Mouse (Mus musculus) forebrain, embryonic 11.5 days (tissue): ENCODE measurements at regions not wholly inside any gene's neighbourhood (a gene's known extent, or its start where the extent isn't known, plus 50 kb on each side); places are given as distances from the start of the nearest gene placed in this dataset.
"Not testable (repeated sequence)": the region's sequence is repeated elsewhere in the genome, so short reads cannot be mapped to it uniquely, and the experiment has no call there.

Experiments
- ATAC-seq: fragments of 200-750 bp; cut with Nextera tagmentation; replicated peaks from 2 replicates; pipeline ENCODE4 v1.8.0; 2017; ENCODE audit warnings: moderate TSS enrichment; ENCODE audit not compliant: low FRiP score
- DNase-seq: peaks from one replicate; pipeline ENCODE4 v3.0.0-alpha.2; 2017; ENCODE audit warnings: low spot score
- H3K27ac ChIP-seq: fragments of 300-500 bp; sonication (generic); 2 replicates; pipeline ENCODE4 v1.5.1; 2014; ENCODE audit warnings: low read depth, low read length
- H3K27me3 ChIP-seq: fragments of 300-500 bp; sonication (generic); 2 replicates; pipeline ENCODE4 v1.6.1; 2014; ENCODE audit warnings: mild to moderate bottlenecking, low read length, mixed read lengths; ENCODE audit not compliant: control insufficient read depth, insufficient read depth
- H3K36me3 ChIP-seq: fragments of 300-500 bp; sonication (generic); 2 replicates; pipeline ENCODE4 v1.6.1; 2014; ENCODE audit warnings: mild to moderate bottlenecking, low read length, moderate library complexity, mixed read lengths; ENCODE audit not compliant: control insufficient read depth, insufficient read depth
- H3K4me1 ChIP-seq: fragments of 300-500 bp; sonication (generic); replicated peaks from 2 replicates; pipeline ENCODE4 v1.6.1; 2014; ENCODE audit warnings: low read length, mixed read lengths; ENCODE audit not compliant: control insufficient read depth, insufficient read depth
- H3K4me2 ChIP-seq: fragments of 300-500 bp; sonication (generic); 2 replicates; pipeline ENCODE4 v1.6.1; 2014; ENCODE audit warnings: low read depth, mild to moderate bottlenecking, low read length, moderate library complexity, mixed read lengths; ENCODE audit not compliant: severe bottlenecking
- H3K4me3 ChIP-seq: fragments of 300-500 bp; sonication (generic); 2 replicates; pipeline ENCODE4 v1.5.1; 2014; ENCODE audit warnings: low read depth, low read length
- H3K9ac ChIP-seq: fragments of 300-500 bp; sonication (generic); 2 replicates; pipeline ENCODE4 v1.6.1; 2014; ENCODE audit warnings: low read length
- H3K9me3 ChIP-seq: fragments of 300-500 bp; sonication (generic); 2 replicates; pipeline ENCODE4 v1.6.1; 2016; ENCODE audit warnings: low read length, mixed read lengths; ENCODE audit not compliant: control insufficient read depth
- WGBS: fragments of 180-500 bp; shearing (Covaris S2); extraction: QIAGEN DNeasy Blood & Tissue Kit; methylation state at CpG from one replicate; pipeline ENCODE4 v1.1.7; 2014; 5-methylcytosine and 5-hydroxymethylcytosine counted together

DNA sequence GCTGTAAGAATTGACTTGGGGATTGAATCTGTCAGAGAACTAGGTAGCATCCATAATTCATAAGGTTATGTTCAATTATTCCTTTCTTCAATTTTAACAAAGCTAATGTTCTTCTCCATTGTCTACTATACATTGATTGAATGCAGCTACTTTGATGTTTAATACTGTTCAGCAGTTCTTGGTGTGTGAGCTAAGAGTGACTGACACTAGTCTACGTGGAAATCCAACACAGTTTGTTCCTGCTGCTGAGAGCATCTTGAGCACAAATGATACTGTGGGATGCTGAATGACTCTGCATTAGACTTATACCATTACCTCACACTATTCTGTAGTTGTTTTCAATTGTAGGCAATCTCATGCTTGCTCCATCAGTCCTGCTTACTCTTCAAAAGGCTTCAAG lies 249.4 kb upstream of the Akr1e1 start:
- no peaks in the 10 kb centered on the region for H3K36me3 ChIP-seq
- H3K4me2 ChIP-seq: no peak overlapping the region
- 69% methylated on average over 1 of the region's 1 CpGs for WGBS
- no peaks in the 10 kb centered on the region for H3K27me3 ChIP-seq
- no peak overlapping the region for H3K27ac ChIP-seq
- no peak overlapping the region for H3K9ac ChIP-seq
- H3K4me1 ChIP-seq: no peaks in the 10 kb centered on the region
- H3K9me3 ChIP-seq: no peaks in the 10 kb centered on the region
- ATAC-seq: no peak
- H3K4me3 ChIP-seq: no peak overlapping the region
- no peak for DNase-seq

DNA sequence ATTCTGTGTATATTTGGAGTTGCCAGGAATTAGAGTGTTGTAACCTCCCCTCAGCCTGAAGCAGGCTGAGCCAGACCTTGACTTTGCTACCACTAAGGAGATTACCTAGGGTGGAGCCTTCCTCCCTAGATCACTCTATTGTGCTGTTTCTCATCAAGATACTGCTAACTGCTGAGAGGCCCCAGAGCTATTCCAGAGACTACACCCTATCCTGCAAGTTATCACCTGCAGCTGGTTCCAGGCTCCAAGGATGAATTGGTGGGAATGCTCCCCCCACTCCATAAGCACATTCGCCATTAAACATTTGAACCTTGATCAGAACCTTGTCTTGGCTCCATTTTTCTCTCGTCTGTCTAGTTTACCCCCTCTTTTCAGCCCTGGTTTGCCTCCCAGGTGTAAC lies 230.5 kb upstream of the Akr1e1 start:
- DNase-seq, H3K27me3 ChIP-seq, H3K27ac ChIP-seq, H3K9ac ChIP-seq, H3K36me3 ChIP-seq, H3K4me1 ChIP-seq, H3K4me3 ChIP-seq, H3K4me2 ChIP-seq, ATAC-seq, H3K9me3 ChIP-seq: not testable (repeated sequence)
- WGBS: 96% methylated on average over 2 of the region's 2 CpGs

DNA sequence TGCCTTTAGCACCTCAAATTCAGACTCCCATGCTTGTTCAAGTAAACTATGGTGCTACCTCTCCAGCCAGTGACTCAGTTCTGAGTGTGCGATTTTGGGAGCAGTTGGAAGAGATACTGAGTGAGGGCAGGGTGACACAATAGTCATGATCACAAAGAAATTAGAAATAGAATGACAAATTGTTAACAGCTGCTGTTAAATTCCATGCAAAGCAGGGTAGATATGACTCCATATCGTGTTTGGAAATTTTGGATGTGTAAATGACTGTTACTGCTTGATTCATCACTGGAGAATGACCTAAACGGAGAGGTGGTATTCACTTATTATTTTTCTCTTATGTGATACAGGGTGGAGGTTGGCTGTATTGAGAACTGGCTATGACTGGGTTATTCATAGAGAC lies 217.8 kb upstream of the Akr1e1 start:
- no peak for ATAC-seq
- WGBS: 90% methylated on average over 3 of the region's 3 CpGs
- H3K36me3 ChIP-seq: no peaks in the 10 kb centered on the region

DNA sequence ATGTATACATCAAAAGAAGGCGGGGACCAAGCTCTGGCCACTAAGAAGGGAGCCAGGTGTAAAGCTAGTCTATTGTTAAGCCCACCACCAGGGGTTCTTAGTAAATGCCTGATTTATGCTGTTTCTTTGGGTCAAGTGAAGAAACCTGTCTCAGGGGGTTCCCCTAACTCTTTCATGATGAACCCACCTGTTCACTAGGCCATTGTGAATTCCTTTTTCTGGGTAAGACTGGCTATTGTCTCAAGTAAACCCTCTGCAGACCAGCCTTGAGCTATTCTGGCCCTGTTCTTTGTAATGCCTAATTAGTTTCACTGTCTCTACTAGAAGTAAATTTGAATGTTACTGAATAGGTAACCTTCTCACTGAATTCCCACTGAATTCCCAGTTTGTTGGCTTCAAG lies 216.8 kb upstream of the Akr1e1 start:
- H3K27ac ChIP-seq, ATAC-seq, H3K36me3 ChIP-seq, DNase-seq, H3K9me3 ChIP-seq, H3K9ac ChIP-seq, H3K4me1 ChIP-seq, H3K4me3 ChIP-seq, H3K4me2 ChIP-seq, H3K27me3 ChIP-seq: not testable (repeated sequence)
- WGBS: 87% methylated on average over 1 of the region's 1 CpGs

More for the DNA sequence above, 217.8 kb upstream of the Akr1e1 start:
- DNase-seq: no peak
- H3K4me1 ChIP-seq: no peaks in the 10 kb centered on the region
- H3K9me3 ChIP-seq: no peaks in the 10 kb centered on the region
- H3K4me2 ChIP-seq: no peak overlapping the region
- H3K9ac ChIP-seq: no peak overlapping the region
- no peak overlapping the region for H3K27ac ChIP-seq
- no peaks in the 10 kb centered on the region for H3K27me3 ChIP-seq
- no peak overlapping the region for H3K4me3 ChIP-seq

DNA sequence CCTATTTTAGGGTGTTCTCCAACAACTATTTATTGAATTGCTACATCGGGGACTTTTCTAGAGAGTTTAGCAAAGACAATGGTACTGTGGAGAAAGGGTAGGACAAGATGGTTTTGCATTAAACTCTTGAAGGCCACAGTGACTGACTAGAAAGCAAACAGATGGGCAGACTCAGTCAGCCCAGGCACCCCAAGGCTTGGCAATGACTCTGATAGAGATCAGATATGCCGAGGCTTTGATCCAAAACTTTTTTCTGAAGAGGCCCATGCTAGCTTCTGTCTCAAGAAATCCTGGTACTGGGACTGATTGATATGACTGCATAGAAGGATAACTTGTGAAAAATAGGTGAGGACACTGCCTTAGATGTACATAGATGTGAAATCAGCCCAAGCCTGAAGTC lies 197.9 kb upstream of the Akr1e1 start:
- H3K9me3 ChIP-seq: no peaks in the 10 kb centered on the region
- no peaks in the 10 kb centered on the region for H3K4me1 ChIP-seq
- H3K36me3 ChIP-seq: no peaks in the 10 kb centered on the region
- no peak overlapping the region for H3K9ac ChIP-seq
- no peak overlapping the region for H3K4me2 ChIP-seq
- ATAC-seq (no peak), DNase-seq (no peak)
- no peak overlapping the region for H3K4me3 ChIP-seq
- WGBS: 93% methylated on average over 2 of the region's 2 CpGs
- no peaks in the 10 kb centered on the region for H3K27me3 ChIP-seq
- H3K27ac ChIP-seq: no peak overlapping the region

DNA sequence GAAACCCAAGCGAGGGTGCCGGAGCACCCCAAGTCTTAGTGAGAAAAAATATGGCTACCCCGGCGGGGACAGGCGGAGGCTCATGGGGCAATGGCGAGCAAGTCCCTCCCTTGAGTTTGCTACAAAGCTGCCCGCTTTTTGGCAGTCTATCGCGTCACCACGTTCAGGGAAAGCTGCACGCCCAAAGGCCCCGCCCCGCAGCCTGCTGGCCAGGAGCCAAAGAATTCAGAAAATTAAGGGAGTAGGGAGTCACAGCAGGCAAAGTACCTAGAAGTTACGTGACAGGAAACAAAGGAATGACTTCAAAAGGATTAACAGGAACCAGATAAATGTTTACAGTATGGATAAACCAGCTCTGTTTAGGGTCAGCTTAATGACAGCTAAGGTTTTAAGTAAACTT lies 191.7 kb upstream of the Akr1e1 start:
- ATAC-seq (no peak), DNase-seq (no peak)
- Histone ChIP-seq H3K36me3 (no peaks in the 10 kb centered on the region), H3K9me3 (no peaks in the 10 kb centered on the region; the same call in 1 of the 2 replicates), H3K27ac (no peak overlapping the region), H3K4me1 (no peaks in the 10 kb centered on the region), H3K9ac (no peak overlapping the region), H3K27me3 (no peaks in the 10 kb centered on the region), H3K4me3 (no peak overlapping the region), H3K4me2 (no peak overlapping the region)
- WGBS: 90% methylated on average over 14 of the region's 14 CpGs

DNA sequence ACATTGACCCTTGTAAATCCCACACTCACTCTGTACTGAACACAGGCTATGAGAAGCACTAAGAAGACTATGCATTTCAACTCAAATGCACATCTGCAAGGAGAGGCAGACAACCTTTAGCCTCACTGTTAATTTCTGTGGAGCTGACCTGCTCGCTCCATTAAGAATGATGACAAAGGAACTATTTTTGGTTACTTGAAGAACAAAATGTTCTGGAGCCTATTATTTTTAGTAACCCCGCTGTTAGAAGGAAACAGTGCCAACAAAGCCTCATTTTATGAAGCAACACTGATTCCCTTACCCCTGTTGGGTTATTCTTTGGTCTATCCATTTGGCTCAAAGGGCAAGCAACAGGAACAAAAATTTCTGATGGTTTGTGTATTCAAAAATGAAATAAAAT lies 182.2 kb upstream of the Akr1e1 start:
- ATAC-seq (no peak), DNase-seq (no peak)
- no peaks in the 10 kb centered on the region for H3K27me3 ChIP-seq

DNA sequence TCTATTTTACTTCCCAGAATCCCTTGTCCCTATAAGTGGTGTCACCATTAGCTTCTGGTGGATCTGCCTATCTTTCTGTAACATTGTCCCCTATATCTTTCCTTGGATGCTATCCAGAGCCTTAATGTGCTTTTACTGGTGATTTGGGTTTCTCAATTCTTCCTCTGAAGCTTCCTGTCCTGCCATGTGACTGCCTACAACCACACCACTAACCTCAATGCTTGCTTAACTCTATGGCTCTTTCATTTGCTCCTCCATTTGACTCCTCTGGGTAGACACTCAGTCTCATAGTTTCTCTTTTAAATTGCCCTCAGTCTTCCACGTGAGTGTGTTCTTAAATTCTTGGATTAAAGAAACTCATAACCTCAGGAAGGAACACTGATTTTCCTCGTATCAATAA lies 181.4 kb upstream of the Akr1e1 start:
- WGBS: 74% methylated on average over 2 of the region's 2 CpGs
- no peak overlapping the region for H3K9ac ChIP-seq
- no peaks in the 10 kb centered on the region; the same call in 1 of the 2 replicates for H3K9me3 ChIP-seq
- no peaks in the 10 kb centered on the region for H3K36me3 ChIP-seq
- no peak overlapping the region for H3K4me3 ChIP-seq
- H3K4me1 ChIP-seq: no peaks in the 10 kb centered on the region
- H3K4me2 ChIP-seq: no peak overlapping the region
- no peak overlapping the region for H3K27ac ChIP-seq
- H3K27me3 ChIP-seq: no peaks in the 10 kb centered on the region
- DNase-seq (no peak), ATAC-seq (no peak)

More for the DNA sequence above, 182.2 kb upstream of the Akr1e1 start:
- Histone ChIP-seq H3K27ac (no peak overlapping the region), H3K4me2 (no peak overlapping the region), H3K36me3 (no peaks in the 10 kb centered on the region), H3K9me3 (no peaks in the 10 kb centered on the region; the same call in 1 of the 2 replicates), H3K4me1 (no peaks in the 10 kb centered on the region), H3K4me3 (no peak overlapping the region), H3K9ac (no peak overlapping the region)
- WGBS: 76% methylated on average over 2 of the region's 2 CpGs

DNA sequence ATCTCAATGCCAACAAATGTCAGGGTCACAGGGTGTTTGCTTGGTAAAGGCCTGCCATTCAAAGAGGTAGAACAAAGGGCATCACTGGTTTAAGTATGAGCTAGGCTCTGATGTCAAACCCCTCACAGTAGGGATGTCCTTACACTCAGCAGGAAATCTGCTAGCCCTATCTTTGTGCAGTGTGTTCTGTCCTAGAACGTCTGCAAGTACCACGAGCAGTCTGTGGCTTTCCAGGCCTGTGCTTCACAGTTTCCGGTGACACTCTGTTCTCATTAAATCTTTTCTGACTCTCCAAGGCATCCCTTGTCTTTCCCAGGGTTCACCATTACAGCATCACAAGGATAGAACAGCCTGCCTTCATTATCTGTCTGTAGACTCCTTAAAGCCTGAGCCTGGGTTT lies 174.3 kb upstream of the Akr1e1 start:
- WGBS: 58% methylated on average over 3 of the region's 3 CpGs

More for the DNA sequence above, 174.3 kb upstream of the Akr1e1 start:
- Histone ChIP-seq H3K4me1 (no peaks in the 10 kb centered on the region), H3K27me3 (no peaks in the 10 kb centered on the region), H3K9ac (no peak overlapping the region), H3K27ac (no peak overlapping the region), H3K36me3 (no peaks in the 10 kb centered on the region), H3K4me3 (no peak overlapping the region), H3K4me2 (no peak overlapping the region), H3K9me3 (no peaks in the 10 kb centered on the region)
- ATAC-seq: no peak
- DNase-seq: no peak
